Mouse (Mus musculus) ovary, adult 2 months (tissue): ENCODE measurements around the gene Foxk1. TPM values are rescaled to one million over a fixed set of nuclear protein-coding genes. Genes with fewer than 3 reads are reported as not detected.

ENCODE experiments used
- polyA plus RNA-seq: library from polyadenylated mRNA; depleted of rRNA; stranded (reverse); fragments of >200 nt; gene quantifications from 2 replicates; pipeline ENCODE4 v1.2.3, GENCODE M21; 2012; rRNA removed

Gene Foxk1
- 27.9 and 89.2 TPM in 2 replicates for polyA plus RNA-seq

DNA sequence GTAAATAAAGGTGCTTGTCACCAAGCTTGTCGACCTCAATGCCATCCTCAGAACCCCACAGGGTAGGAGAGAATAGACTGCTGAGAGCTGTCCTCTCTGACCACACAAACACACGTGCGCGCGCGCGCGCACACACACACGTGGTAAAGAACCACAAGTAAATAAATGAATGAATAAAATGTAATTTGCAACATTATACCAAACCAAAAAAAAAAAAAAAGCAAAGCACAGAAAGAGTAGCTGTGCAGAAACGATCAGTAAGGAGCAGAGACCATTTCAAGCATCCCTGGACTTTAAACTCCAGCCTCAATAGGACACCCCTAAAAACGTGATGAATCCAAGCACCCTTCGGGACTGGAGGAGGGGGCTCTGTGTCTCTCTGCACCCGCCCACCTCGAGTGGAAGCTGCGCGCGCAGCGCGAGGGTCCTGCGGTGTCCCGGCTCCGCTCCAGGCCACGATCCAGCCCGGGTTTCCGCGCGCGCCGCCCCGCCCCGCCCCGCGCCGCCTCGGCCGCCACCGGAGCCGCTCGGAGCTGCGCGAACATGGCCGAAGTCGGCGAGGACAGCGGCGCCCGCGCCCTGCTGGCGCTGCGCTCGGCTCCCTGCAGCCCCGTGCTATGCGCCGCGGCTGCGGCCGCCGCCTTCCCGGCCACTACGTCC, at the start of gene Foxk1:
Foxk1 (plus strand) TSS at position 517 of the 660 bp plus-strand sequence.

DNA sequence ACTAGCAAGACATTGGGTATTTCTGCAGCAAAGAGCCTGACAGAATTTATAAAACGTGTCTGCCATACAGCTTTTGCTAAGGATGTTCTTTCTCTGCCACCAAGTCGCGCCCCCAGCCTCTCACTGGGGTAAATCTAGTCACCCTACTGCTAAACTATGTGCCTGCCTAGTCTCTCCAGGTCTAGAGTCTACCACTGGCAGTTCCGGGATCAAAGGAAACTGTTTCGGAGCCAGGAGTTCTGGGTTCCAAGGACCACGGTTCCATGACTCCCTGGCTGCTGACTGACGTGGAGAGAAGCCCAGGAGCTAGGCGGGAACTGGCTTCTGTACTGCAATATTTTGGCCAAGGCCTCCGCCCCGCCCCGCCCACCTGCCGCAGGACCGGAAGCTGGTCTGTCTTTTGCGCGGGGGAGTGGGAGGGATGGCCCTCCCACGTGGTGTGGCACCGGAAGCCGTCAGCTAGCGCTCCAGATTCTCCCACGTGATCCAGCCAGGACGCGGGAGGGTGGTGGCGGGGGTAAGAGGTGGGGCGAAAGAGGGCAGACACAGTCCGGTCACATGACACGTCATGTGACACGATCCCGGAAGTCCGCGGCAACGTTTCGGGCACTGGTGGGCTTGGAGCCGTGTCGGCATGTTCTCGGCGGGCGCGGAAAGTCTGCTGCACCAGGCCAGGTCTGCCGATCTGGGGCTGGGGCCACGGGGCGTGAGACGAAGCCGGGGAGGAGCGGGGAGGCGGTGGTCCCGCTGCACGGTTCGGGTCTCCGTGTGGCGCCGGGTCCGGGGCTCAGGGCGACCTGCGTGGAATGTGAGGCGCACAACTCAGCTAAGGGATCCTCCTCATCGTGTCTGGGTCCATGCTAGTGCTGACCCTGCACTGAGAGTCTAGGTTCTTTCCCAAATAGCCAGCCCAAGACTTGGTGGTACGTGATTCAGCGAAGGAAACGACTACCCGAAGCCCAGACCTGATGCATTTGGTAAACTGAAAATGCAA, 62.5 kb downstream of the Foxk1 start, which contains the start of gene Ap5z1:
Ap5z1 (plus strand) TSS at position 484 of the 994 bp plus-strand sequence.

Other genes starting within 250 kb of the Foxk1 start
- gene Ap5z1, start 62.4 kb downstream of the Foxk1 start, polyA plus RNA-seq = 46.3 and 52.7 TPM in 2 replicates
- 0.05 and 0.06 TPM in 2 replicates for gene Papolb, start 128.6 kb downstream of the Foxk1 start, polyA plus RNA-seq
- 6.7 and 9.5 TPM in 2 replicates for gene Radil, start 149.6 kb downstream of the Foxk1 start, polyA plus RNA-seq
- 13.1 and 18.5 TPM in 2 replicates for gene Mmd2, start 207.3 kb downstream of the Foxk1 start, polyA plus RNA-seq
- gene Wipi2, start 226.2 kb downstream of the Foxk1 start, polyA plus RNA-seq = 62.9 and 63.5 TPM in 2 replicates